Mouse (Mus musculus): ENCODE results near the gene A630095N17Rik. TPM values are rescaled to one million over a fixed set of nuclear protein-coding genes. Genes with fewer than 3 reads are reported as not detected.

A630095N17Rik gene
- polyA plus RNA-seq, 1 experiment from 2014 or later, result not detected

GRCm38 (mm10) chr1:75217893-75218226 is 14.0 kb downstream of the A630095N17Rik start:
- 3% methylated on average over 6 of the region's 6 CpGs for WGBS
- Histone ChIP-seq H3K36me3 (replicated peaks; ENCODE audit: control insufficient read depth, insufficient read depth) (peaks cover 26% of the 10 kb centered on the region), H3K9ac (no peak overlapping the region), H3K4me2 (replicated peaks) (peak overlapping the region; percentile 89; the same call in 1 of the 2 replicates), H3K4me3 (replicated peaks; ENCODE audit: low read length) (peak overlapping the region; percentile 53), H3K4me1 (replicated peaks; ENCODE audit: control insufficient read depth, insufficient read depth, low read length) (peaks cover 13% of the 10 kb centered on the region), H3K9me3 (ENCODE audit: control insufficient read depth, low read length) (no peaks in the 10 kb centered on the region), H3K27ac (no peak overlapping the region), H3K27me3 (ENCODE audit: control insufficient read depth, insufficient read depth, low read length) (peaks cover 59% of the 10 kb centered on the region)
- DNase-seq (ENCODE audit: low spot score) (no peak), ATAC-seq (ENCODE audit: low FRiP score) (no peak)

DNA sequence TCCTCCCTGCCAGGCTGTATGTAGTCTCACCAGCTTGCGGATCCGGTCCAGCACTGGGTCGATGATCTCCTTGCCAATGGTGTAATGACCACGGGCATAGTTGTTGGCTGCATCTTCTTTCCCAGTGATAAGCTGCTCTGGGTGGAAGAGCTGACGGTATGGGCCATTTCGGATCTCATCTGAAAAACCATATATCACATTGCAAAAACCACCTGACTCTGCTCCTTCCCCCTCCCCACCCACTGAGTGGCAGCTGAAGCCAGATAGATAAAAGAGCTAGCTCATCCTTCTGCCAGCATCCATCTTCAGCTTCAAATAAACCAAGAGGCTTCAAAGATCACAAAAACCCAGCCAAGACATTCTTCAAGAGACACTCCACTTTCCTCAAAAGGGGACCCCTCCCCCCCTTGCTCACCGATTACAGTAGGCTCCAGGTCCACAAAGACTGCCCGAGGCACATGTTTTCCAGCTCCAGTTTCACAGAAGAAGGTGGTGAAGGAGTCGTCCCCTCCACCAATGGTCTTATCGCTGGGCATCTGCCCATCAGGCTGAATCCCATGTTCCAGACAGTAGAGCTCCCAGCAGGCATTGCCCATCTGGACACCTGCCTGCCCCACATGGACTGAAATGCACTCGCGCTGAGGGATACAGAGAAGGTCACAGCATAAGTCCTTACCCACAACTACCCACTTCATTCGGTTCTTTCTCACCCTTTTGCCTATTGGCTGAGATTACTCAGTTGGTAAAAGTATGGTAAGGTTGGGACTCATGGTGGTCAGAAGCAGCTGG is 14.9 kb downstream of the A630095N17Rik start:
- ATAC-seq (ENCODE audit: low FRiP score), result no peak
- Histone ChIP-seq H3K9me3 (ENCODE audit: control insufficient read depth, low read length) (no peaks in the 10 kb centered on the region), H3K36me3 (replicated peaks; ENCODE audit: control insufficient read depth, insufficient read depth) (peaks cover 33% of the 10 kb centered on the region), H3K4me2 (replicated peaks) (no peak overlapping the region), H3K4me3 (replicated peaks; ENCODE audit: low read length) (no peak overlapping the region), H3K27me3 (ENCODE audit: control insufficient read depth, insufficient read depth, low read length) (peaks cover 58% of the 10 kb centered on the region), H3K4me1 (replicated peaks; ENCODE audit: control insufficient read depth, insufficient read depth, low read length) (peaks cover 13% of the 10 kb centered on the region), H3K27ac (no peak overlapping the region), H3K9ac (no peak overlapping the region)
- no peak for DNase-seq (ENCODE audit: low spot score)
- 83% methylated on average over 13 of the region's 13 CpGs for WGBS

GRCm38 (mm10) chr1:75215785-75216184 is 16.1 kb downstream of the A630095N17Rik start:
- WGBS, result 92% methylated on average over 9 of the region's 9 CpGs
- Histone ChIP-seq H3K27me3 (ENCODE audit: control insufficient read depth, insufficient read depth, low read length) (peaks cover 47% of the 10 kb centered on the region), H3K9ac (no peak overlapping the region), H3K4me1 (replicated peaks; ENCODE audit: control insufficient read depth, insufficient read depth, low read length) (peaks cover 23% of the 10 kb centered on the region), H3K9me3 (ENCODE audit: control insufficient read depth, low read length) (no peaks in the 10 kb centered on the region), H3K36me3 (replicated peaks; ENCODE audit: control insufficient read depth, insufficient read depth) (peaks cover 35% of the 10 kb centered on the region), H3K27ac (no peak overlapping the region), H3K4me3 (replicated peaks; ENCODE audit: low read length) (no peak overlapping the region), H3K4me2 (replicated peaks) (no peak overlapping the region)
- DNase-seq (ENCODE audit: low spot score) (no peak), ATAC-seq (ENCODE audit: low FRiP score) (no peak)

DNA sequence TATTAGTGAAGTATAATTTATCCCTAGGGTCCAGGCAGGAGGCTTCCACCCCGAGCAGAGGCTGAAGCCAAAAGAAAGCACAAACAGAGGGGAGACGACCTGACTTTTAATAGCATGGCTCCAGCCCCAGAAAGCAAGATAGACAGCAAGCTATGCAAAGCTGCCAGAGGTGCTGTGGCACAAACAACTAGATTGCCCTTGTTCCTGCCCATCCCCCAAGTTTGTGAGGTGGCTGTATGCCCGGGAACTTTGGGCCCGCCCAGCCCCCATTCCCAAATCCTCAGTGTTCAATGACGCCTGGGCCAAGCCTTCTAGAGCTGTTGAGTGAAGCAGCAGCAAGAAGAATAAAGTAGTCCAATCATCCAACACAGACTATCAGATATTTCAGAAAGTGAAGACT is 17.0 kb downstream of the A630095N17Rik start:
- Histone ChIP-seq H3K4me1 (replicated peaks; ENCODE audit: control insufficient read depth, insufficient read depth, low read length) (peaks cover 27% of the 10 kb centered on the region), H3K9me3 (ENCODE audit: control insufficient read depth, low read length) (no peaks in the 10 kb centered on the region), H3K4me2 (replicated peaks) (no peak overlapping the region), H3K27me3 (ENCODE audit: control insufficient read depth, insufficient read depth, low read length) (peaks cover 38% of the 10 kb centered on the region), H3K4me3 (replicated peaks; ENCODE audit: low read length) (no peak overlapping the region), H3K27ac (no peak overlapping the region), H3K36me3 (replicated peaks; ENCODE audit: control insufficient read depth, insufficient read depth) (peaks cover 35% of the 10 kb centered on the region), H3K9ac (no peak overlapping the region)
- no peak for ATAC-seq (ENCODE audit: low FRiP score)
- 80% methylated on average over 5 of the region's 5 CpGs for WGBS
- no peak for DNase-seq (ENCODE audit: low spot score)

- ATAC-seq (ENCODE audit: low FRiP score) (no peak), DNase-seq (ENCODE audit: low spot score) (no peak)
- Histone ChIP-seq H3K4me2 (replicated peaks) (no peak overlapping the region), H3K4me1 (replicated peaks; ENCODE audit: control insufficient read depth, insufficient read depth, low read length) (peaks cover 28% of the 10 kb centered on the region), H3K9me3 (ENCODE audit: control insufficient read depth, low read length) (no peaks in the 10 kb centered on the region), H3K4me3 (replicated peaks; ENCODE audit: low read length) (no peak overlapping the region), H3K27me3 (ENCODE audit: control insufficient read depth, insufficient read depth, low read length) (peaks cover 33% of the 10 kb centered on the region), H3K27ac (no peak overlapping the region), H3K36me3 (replicated peaks; ENCODE audit: control insufficient read depth, insufficient read depth) (peaks cover 35% of the 10 kb centered on the region), H3K9ac (no peak overlapping the region)
- WGBS, result 71% methylated on average over 2 of the region's 2 CpGs
Measured at GRCm38 (mm10) chr1:75214442-75214841, 17.5 kb downstream of the A630095N17Rik start.

GRCm38 (mm10) chr1:75213096-75213495 is 18.8 kb downstream of the A630095N17Rik start:
- 94% methylated on average over 7 of the region's 7 CpGs for WGBS
- Histone ChIP-seq H3K9ac (no peak overlapping the region), H3K36me3 (replicated peaks; ENCODE audit: control insufficient read depth, insufficient read depth) (peaks cover 35% of the 10 kb centered on the region), H3K9me3 (ENCODE audit: control insufficient read depth, low read length) (no peaks in the 10 kb centered on the region), H3K4me1 (replicated peaks; ENCODE audit: control insufficient read depth, insufficient read depth, low read length) (peaks cover 28% of the 10 kb centered on the region), H3K27ac (no peak overlapping the region), H3K4me3 (replicated peaks; ENCODE audit: low read length) (no peak overlapping the region), H3K4me2 (replicated peaks) (no peak overlapping the region), H3K27me3 (ENCODE audit: control insufficient read depth, insufficient read depth, low read length) (peaks cover 20% of the 10 kb centered on the region)
- ATAC-seq (ENCODE audit: low FRiP score), result no peak
- no peak for DNase-seq (ENCODE audit: low spot score)

- Histone ChIP-seq H3K4me1 (replicated peaks; ENCODE audit: control insufficient read depth, insufficient read depth, low read length) (peaks cover 28% of the 10 kb centered on the region), H3K27ac (no peak overlapping the region), H3K4me3 (replicated peaks; ENCODE audit: low read length) (no peak overlapping the region), H3K9ac (no peak overlapping the region), H3K36me3 (replicated peaks; ENCODE audit: control insufficient read depth, insufficient read depth) (peaks cover 35% of the 10 kb centered on the region), H3K9me3 (ENCODE audit: control insufficient read depth, low read length) (no peaks in the 10 kb centered on the region), H3K27me3 (ENCODE audit: control insufficient read depth, insufficient read depth, low read length) (peaks cover 15% of the 10 kb centered on the region), H3K4me2 (replicated peaks) (no peak overlapping the region)
- WGBS, result 79% methylated on average over 4 of the region's 4 CpGs
- DNase-seq (ENCODE audit: low spot score) (no peak), ATAC-seq (ENCODE audit: low FRiP score) (no peak)
Measured at GRCm38 (mm10) chr1:75212542-75212941, 19.4 kb downstream of the A630095N17Rik start.

DNA sequence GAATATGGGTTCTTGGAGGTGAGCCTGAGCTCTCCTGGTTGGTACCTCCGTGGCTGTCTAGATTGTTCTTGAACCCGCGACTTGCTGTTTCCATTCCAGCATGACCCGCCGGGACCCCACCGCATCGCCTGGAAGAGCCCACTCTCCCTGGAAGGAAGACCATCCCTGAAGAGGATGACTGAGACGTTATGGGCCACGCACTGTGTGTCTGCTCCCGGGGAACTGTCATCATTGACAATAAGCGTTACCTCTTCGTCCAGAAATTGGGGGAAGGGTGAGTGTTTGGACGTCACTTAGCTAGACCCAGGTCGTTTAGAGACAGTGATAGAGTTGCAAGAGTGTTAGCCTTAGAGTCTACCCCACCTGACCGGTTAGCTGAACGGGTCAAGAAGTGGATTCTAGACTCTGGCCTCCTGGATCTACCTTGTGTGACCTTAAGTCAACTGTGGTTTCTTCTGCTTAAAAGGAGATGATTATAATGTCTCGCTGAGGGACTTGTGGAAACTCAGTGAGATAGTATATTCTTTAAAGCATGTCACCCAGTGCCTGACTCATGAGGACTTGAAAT is 20.7 kb downstream of the A630095N17Rik start:
- H3K27ac ChIP-seq, result no peak overlapping the region
- no peak; the same call in 1 of the 2 replicates for ATAC-seq (ENCODE audit: low FRiP score)
- 13% methylated on average over 17 of the region's 17 CpGs for WGBS

DNA sequence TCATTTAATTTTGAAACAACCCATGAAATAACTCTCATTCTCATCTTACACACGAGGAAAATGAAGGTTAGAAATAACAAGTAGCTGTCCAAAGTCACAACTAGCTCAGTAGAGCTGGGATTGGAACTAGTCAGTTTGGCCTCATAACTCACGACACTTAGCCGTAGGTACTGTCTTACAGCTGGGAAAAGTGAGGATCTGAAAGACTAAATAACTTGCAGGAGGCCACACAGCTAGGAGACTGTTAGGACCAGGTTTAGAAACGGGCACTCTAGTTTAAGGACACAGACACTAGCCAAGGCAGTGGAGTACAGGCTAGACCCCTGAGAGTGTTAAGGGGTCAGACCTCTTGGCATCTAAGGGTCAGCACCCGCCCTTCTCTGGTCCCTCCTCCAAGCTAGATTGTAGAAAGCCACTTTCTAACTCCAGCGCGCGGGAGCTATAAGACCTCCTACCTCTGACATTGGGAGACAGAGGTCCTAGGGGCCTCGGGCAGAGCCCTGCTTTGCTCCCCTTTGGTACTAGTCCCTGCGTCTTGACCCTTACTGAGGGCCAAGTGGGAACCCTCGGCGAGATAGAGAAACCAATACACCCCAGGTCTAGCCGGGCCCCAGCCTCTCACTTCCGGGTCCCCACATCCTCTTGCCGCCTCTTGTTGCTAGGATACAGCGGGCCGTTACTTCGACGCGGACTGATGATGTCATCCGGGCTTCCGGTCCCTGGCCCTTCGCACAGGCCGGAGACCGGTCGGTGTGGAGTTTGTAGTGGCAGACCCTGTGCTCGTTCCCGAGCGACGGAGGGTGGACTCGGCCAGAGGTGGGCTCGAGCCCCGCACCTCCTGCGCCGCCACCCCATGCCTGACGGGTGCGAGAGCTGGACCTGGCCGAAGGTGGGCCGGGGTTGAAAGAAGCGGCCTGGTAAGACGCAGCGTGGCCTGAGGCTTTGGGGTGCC is 21.5 kb downstream of the A630095N17Rik start, which contains the start of the genes Glb1l and Stk16:
Gene Glb1l (minus strand): TSS at position 678 of the 952 bp plus-strand sequence.
Gene Stk16 (plus strand): TSS at position 703 of the 952 bp plus-strand sequence.
- peak; percentile 99 for DNase-seq (ENCODE audit: low spot score)
- peak; percentile 95 for ATAC-seq (ENCODE audit: low FRiP score)
- Histone ChIP-seq H3K9ac (peak within 1 kb of the TSS; percentile 82), H3K9me3 (ENCODE audit: control insufficient read depth, low read length) (no peaks in the 10 kb centered on the region), H3K27me3 (ENCODE audit: control insufficient read depth, insufficient read depth, low read length) (no peaks in the 10 kb centered on the region), H3K4me1 (replicated peaks; ENCODE audit: control insufficient read depth, insufficient read depth, low read length) (peaks cover 28% of the 10 kb centered on the region), H3K4me2 (replicated peaks) (peak within 1 kb of the TSS; percentile 93), H3K36me3 (replicated peaks; ENCODE audit: control insufficient read depth, insufficient read depth) (peaks cover 31% of the 10 kb centered on the region), H3K27ac (0 out of 2 replicates have a peak within 1 kb of the TSS, but pooled peaks have one; percentile 44), H3K4me3 (replicated peaks; ENCODE audit: low read length) (peak within 1 kb of the TSS; percentile 79)
- 7% methylated on average over 42 of the region's 42 CpGs for WGBS

More for the DNA sequence above, 20.7 kb downstream of the A630095N17Rik start:
- Histone ChIP-seq H3K9ac (peak overlapping the region; percentile 82), H3K9me3 (ENCODE audit: control insufficient read depth, low read length) (no peaks in the 10 kb centered on the region), H3K27me3 (ENCODE audit: control insufficient read depth, insufficient read depth, low read length) (peaks cover 3% of the 10 kb centered on the region; the same call in 1 of the 2 replicates), H3K4me1 (replicated peaks; ENCODE audit: control insufficient read depth, insufficient read depth, low read length) (peaks cover 28% of the 10 kb centered on the region), H3K4me2 (replicated peaks) (peak overlapping the region; percentile 93), H3K36me3 (replicated peaks; ENCODE audit: control insufficient read depth, insufficient read depth) (peaks cover 35% of the 10 kb centered on the region), H3K4me3 (replicated peaks; ENCODE audit: low read length) (peak overlapping the region; percentile 79)
- no peak for DNase-seq (ENCODE audit: low spot score)
